Mouse (Mus musculus) G1E (cell line): ENCODE data around the gene Sipa1l3.

ENCODE experiments used
- CTCF ChIP-seq: IDR thresholded peaks from 2 replicates; pipeline ENCODE4 v1.5.1; 2012; ENCODE audit warnings: low read depth, low read length, inconsistent platforms, mixed read lengths
- POLR2AphosphoS5 ChIP-seq: IDR thresholded peaks from 2 replicates; pipeline ENCODE4 v1.6.1; 2012; ENCODE audit warnings: low read depth, low read length, inconsistent platforms; ENCODE audit not compliant: insufficient replicate concordance
- TAL1 ChIP-seq: conservative IDR thresholded peaks from 2 replicates; pipeline ENCODE4 v1.6.1; 2012; ENCODE audit warnings: low read depth, low read length, inconsistent platforms, mixed read lengths

DNA sequence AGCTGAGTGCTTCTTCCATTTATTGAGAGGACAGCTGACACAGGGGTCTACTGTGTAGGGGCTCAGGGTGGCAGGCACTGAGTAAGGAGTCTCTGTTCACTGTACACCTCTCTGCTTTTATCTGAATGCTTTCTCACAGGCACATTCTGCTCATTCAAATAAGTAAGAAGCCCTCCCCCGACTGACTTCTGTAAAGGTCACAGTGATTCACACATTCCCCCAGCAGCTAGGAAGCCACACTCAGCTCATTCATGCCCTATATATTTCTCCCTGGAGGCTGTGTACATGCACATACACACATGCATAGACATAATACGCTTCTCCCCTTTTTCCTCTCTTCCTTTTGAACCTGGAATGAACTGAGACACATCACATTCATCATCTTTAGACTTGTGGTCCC is 74.4 kb downstream of the Sipa1l3 start:
- TF ChIP-seq POLR2AphosphoS5 = no peak
- no peak for TF ChIP-seq CTCF
- no peak for TF ChIP-seq TAL1
